Mouse (Mus musculus) c-Kit-positive CD71-negative TER-119-negative erythroid progenitor cells, embryonic 14.5 days (primary cell): ENCODE data around the gene Fam240b.

Source experiments
- DNase-seq: peaks from one replicate; pipeline ENCODE4 v3.0.0-alpha.2; 2013; ENCODE audit warnings: low read depth

Gene Fam240b

DNA sequence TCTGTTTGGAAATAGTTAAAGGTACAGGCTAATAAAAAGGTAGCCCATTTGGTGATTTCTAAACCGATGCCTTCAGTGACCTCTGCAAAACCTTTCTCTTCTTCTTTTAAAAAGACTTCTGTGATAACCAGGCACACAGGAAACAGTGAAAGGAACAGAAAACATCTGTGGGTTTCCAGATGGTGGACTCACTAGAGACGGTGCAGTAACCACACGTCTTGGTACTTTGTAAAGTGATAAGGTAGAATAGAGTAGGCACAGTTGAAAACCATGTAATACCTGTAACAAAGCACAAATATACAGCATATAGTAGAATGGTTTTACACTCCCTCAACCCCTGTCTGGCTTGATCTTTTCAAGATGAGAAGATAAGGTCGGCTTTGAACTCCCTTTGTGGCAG, 57.0 kb downstream of the Fam240b start:
- no peak for DNase-seq

GRCm38 (mm10) chr13:64439471-64439870, 58.1 kb downstream of the Fam240b start:
- DNase-seq: no peak

- DNase-seq: peak; percentile 66
Measured at GRCm38 (mm10) chr13:64438863-64439452, 58.6 kb downstream of the Fam240b start.

- DNase-seq: no peak
Measured at GRCm38 (mm10) chr13:64437801-64438200, 59.8 kb downstream of the Fam240b start.

DNA sequence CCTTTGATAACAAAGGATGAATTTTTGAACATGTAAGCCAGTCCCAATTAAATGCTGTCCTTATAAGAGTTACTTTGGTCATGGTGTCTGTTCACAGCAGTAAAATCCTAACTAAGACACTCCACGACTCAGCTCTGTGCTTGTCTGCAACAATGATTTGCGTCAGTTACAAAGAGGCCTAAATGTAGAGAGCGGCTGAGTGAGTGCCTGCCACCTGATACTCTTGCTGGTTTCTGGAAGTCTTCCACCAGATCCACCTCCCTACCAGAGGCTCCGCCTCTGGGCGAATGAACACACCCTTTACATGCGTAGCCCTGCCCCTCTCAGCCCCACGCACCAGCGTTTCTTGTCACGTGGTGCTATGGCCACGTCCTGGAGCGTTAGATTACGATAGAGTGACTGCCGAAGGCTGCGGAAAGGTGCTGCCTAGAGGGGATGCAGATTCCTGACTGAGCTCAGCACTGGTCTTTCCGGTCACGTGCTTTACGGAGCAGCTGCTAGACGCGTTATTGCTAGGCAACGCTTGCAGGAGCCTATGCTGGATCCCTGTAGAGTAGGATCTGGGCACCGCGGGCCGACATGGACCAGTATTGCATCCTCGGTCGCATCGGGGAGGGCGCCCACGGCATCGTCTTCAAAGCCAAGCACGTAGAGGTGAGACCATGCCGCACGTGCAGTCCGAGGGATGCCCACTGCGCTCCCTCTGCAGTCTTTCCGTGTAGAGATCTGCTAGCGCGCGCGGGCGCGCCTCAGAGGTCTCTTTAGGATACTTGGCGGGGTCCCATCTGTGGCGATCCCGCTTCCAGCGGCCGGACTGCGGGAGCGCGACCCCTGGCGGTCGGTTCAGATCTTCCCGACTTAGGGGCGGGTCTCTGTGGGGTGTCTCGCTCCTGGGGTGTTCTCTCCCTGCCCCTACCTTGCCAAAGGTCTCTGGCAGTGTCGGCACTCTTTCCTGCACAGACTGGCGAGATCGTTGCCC, 65.3 kb downstream of the Fam240b start, which contains the start of gene Cdk20:
Cdk20 (plus strand) TSS at position 298 of the 979 bp plus-strand sequence.
- peak; percentile 80 for DNase-seq
